Mouse (Mus musculus): Measurements from ENCODE around the gene Ccdc154.
A peak's percentile ranks its signal among the peaks of the same experiment; 100 is the strongest.

Gene Ccdc154

GRCm38 (mm10) chr17:25184129-25184691 is 21.9 kb downstream of the Ccdc154 start, which contains the start of gene BC003965:
BC003965 (plus strand) TSS chr17:25184554.
- peak; percentile 97 for DNase-seq (ENCODE audit: low read depth, low spot score)

DNA sequence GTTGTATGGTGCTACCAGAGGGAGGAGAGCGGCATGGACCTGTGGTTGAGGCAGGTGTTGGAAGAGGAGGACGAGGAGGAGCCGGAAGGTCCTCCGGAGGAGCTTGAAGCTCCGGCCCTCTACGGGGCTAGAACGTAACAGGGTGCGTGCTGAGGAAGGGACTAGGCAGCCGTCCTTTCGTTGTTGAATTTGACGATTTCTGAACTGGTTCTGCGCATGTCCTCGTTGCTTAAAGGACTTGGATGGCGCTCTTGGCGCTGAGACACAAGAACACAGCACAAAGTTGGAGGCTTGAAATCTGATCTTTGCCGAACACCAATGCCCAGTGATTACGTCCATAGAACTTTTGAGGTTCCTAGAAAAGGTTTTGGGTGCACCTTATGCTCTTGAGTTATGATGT is 22.7 kb downstream of the Ccdc154 start:
- DNase-seq (ENCODE audit: low read depth, low spot score): no peak

GRCm38 (mm10) chr17:25187784-25188149 is 25.5 kb downstream of the Ccdc154 start:
- DNase-seq (ENCODE audit: low read depth, low spot score): no peak

DNA sequence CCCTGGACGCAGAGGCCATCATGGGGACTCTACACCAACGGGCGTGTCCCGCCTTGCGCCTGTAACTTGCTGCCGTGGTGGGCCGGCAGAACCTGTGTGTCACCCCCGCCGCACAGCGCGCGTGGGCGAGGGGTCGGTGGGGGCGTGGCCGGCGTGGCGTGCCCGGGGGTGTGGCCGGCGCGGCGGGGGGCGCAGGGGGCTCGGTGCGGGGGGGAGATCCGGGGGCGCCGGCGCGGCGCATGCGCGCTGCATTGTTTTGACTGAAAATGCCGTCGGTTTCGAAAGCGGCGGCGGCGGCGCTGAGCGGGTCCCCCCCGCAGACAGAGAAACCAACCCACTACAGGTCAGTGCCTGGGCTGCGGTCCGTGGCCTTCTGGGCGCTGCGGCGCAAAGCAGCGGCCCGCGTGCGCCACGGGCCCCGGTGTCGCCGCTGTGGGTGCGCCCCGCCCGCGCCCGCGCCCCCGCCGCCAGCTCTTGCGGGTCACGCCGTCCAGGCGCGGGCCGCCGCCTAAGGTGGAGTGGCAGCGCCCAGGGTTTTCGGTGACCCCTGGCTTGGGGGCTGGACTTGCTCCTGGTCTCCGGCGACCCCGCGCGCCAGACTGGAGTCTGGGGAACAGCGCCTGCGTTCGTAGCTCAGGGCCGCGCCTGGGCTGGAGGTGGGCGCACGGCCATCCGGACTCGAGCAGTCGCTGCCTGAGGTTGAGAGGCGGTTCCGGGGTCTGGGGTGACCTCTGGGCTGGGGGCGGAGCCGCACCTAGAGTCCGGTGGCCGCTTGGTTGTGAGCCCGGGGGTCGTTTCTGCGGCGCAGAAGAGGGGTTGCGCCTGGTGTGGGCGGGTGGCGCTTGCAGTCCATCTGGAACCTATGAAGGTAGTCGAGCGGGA is 26.1 kb downstream of the Ccdc154 start, which contains the start of gene Unkl:
Gene Unkl, plus strand, starts transcription at position 248 of the 882 bp plus-strand sequence.
- DNase-seq (ENCODE audit: low read depth, low spot score): no peak

DNA sequence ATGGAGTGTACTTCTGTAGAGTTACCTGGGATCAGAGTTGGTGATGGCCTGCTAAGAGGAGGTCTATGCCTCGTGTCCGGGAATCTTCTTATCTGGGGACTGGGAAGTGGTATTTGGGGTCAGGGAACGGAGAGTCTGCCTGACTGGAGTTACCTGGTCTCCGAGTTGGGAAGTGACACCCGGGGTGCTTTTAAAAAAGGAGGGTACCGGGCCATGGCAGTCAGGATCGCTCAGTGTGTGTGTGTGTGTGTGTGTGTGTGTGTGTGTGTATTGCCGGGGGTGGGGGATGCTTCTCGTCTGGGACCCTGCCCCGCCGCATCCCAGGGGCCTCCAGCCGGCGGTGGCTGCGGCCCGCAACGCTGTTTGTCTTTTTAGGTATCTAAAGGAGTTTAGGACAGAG is 26.8 kb downstream of the Ccdc154 start:
- DNase-seq (ENCODE audit: low read depth, low spot score): no peak

GRCm38 (mm10) chr17:25202401-25202800 is 40.1 kb downstream of the Ccdc154 start:
- no peak for DNase-seq (ENCODE audit: low read depth, low spot score)

DNA sequence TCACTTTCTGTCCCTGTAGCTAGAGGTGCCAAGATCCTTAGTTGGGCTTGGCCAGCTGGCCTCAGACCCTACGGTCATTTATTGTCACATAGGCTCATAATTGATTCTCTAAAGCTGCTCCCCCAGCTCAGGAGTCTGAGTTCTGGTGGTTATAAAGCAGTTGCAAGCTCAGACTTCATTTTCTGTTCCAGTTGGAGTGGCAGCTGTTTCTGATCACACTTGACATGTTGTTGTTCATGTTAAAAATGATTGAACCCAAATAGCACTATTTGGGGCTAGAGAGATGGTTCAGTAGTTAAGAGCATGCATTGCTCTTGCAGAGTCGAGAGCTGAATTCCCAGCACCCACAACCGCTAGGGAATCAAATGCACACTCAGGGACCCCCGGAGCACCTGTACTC is 47.7 kb downstream of the Ccdc154 start:
- DNase-seq (ENCODE audit: low read depth, low spot score): no peak

DNA sequence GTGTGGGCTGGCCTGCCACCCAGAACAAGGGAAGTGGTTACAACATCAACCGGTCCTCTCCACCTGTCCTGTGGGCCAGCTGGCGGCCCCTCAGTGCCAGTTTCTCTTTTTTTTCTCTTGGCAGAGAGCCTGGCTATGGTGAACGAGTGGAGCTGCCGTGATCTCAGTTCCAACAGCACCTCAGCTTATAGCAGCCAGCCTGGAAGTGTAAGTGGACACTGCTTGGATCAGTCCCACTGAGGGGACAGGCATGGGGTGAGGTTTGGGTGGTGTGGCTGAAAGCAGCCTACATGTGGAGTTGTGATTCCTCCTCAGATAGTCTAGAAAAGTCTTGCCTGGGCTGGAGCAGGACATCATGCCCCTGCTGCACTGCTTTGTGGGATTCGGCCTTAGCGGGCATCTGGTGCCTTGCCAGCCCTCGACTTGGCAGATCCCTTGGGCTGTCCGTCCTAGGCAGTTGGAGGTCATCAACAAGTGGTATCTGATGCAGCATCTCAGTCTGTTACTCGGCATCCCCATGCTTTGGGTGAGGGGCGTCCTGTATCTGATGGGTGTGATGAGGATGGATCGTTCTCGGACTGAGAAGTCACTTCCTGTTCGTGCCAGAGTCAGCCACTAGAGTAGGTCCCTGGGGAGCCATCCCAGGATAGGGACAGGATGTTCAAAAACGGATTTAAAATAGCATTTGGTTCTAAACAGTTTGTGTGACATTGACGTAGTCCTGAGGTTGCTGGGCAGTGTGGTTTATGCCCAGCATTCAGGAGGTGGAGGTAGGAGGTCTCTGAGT is 48.6 kb downstream of the Ccdc154 start:
- DNase-seq (ENCODE audit: low read depth, low spot score): no peak

DNA sequence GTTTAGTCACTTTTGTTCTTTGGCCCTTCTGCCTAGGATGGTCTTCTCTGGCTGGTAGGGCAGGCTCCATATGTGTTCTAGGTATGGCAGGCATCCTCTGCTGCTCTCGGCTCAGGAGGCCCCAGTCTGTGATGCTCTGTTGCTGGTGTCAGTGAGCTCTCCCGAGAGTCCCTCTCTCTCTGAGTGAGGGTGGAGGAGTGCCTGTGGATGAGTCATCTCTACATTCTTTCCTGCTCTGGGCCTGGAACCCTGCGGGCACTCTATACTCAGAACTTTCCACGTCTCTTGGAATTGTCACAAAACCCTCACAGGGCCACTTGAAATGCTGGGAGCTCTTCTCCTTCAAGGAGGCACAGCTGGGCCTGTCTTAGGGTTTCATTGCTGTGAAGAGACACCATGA is 49.4 kb downstream of the Ccdc154 start:
- no peak for DNase-seq (ENCODE audit: low read depth, low spot score)

DNA sequence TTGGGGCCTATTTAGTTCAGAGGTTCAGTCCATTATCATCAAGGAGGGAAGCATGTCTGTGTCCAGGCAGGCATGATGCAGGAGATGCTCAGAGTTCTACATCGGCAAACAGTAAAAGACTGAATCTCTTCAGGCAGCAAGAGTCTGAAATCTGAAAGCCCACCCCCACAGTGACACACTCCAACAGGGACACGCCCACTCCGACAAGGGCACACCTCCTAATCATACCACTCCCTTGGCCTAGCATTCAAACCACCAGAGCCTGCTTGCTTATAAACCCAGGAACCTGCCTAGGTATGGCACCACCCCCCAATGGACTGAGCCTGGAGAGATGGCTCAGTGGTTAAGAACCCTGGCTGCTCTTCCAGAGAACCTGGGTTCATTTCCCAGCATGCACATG is 53.2 kb downstream of the Ccdc154 start:
- DNase-seq (ENCODE audit: low read depth, low spot score): no peak

DNA sequence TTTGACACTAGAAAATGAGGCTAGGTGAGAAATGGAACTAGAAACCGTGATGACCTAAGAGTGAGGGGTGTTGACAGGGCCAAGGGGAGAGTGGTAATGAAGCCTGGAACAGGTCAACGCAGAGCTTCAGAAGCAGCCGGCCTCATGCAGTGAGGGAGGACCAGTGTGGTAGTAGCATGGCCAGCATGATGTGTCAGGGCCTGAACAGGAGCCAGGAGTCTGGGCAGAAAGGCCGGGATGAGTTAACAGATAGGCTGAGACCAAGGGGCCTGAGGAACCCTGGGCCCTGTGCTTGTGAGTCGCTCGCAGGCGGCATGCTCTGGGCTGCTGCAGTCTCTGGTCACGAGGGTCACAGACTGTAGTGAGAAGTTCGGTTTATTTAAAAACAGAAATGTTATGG is 56.7 kb downstream of the Ccdc154 start:
- DNase-seq (ENCODE audit: low read depth, low spot score): no peak

DNA sequence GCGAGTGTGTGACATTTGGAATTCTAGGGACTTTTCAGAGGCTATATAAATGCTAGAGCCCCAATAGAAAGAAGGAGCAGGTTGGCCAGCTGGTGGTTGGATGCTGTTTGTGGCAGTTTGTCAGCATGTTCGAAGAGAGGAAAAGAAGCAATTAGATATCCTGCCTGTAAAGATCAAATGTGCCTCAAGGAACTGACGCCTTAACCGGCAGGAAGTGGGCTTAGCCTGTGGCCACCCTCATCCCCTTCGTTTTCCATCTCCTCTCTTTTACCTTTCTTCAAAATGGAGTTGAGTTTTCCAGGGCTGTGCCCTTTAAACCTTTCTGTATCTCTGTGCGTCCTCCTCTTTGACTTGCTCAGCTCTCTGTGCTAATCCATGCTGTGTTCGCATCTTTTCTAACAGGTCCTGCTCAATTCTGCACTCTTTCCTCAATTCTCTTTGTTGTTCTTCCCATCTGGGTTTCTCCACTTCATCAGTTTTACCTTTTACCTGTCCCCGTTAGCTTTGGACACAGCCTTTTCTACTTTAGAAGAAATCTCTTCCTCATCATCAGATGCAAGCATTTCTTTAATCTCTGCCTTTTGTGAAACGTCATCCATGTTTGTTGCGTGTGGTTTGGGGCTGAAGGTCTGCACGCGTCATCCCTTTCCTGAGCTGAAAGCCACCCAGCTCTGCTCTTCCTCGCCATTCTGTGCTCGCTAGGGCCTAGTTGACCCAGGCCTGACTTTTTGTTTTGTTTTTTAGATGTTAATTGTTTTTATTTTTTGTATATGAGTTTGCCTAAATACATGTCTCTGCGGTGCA is 57.4 kb downstream of the Ccdc154 start:
- DNase-seq (ENCODE audit: low read depth, low spot score): no peak

GRCm38 (mm10) chr17:25220746-25221145 is 58.5 kb downstream of the Ccdc154 start:
- no peak for DNase-seq (ENCODE audit: low read depth, low spot score)
